Mouse (Mus musculus) ES-E14 (cell line): Measurements from ENCODE around the gene Flnb.

Source experiments
- HCFC1 ChIP-seq: IDR thresholded peaks from 2 replicates; pipeline ENCODE4 v1.6.1; 2012; ENCODE audit warnings: low read length, inconsistent platforms, borderline replicate concordance; ENCODE audit not compliant: insufficient read depth
- ZNF384 ChIP-seq: IDR thresholded peaks from 2 replicates; pipeline ENCODE4 v1.6.1; 2012; ENCODE audit warnings: low read depth, low read length, inconsistent platforms

GRCm38 (mm10) chr14:7889834-7890233, 72.1 kb downstream of the Flnb start:
- TF ChIP-seq HCFC1 (no peak), ZNF384 (no peak)
